8 mouse cellular contexts compared by ENCODE assay signal in genomic region chr4:16254544-16254943, GRCm38 (mm10).
A peak's percentile ranks its signal among the peaks of the same experiment; 100 is the strongest.
DNase-seq lines count a peak whose midpoint lies in the region; ATAC-seq and TF ChIP-seq lines count a peak whose summit lies in the region.

No protein-coding gene starts in this region.

- H3K9ac ChIP-seq in CH12.LX (ENCODE audit: insufficient read depth, low read depth): no peak overlapping the region
- H3K9ac ChIP-seq in embryonic facial prominence, embryonic 11.5 days (replicated peaks; ENCODE audit: low read length): no peak overlapping the region

- no peak for ATAC-seq in embryonic facial prominence, embryonic 11.5 days (replicated peaks; ENCODE audit: insufficient number of reproducible peaks, low FRiP score, low TSS enrichment, low read depth)

- H3K4me2 ChIP-seq in CH12.LX (ENCODE audit: insufficient read depth, low read depth, poor library complexity, severe bottlenecking): no peak overlapping the region
- no peak overlapping the region for H3K4me2 ChIP-seq in embryonic facial prominence, embryonic 11.5 days (ENCODE audit: low read depth, low read length)

- dilution Hi-C loops in CH12.LX (cut with MboI; ENCODE audit: extremely low pct_ligation_motif_present, extremely low pct_unique_long_range_greater_than_20kb, low sequenced_read_pairs): no loop called here

- no peaks in the 10 kb centered on the region for H3K27me3 ChIP-seq in CH12.LX (replicated peaks)
- H3K27me3 ChIP-seq in embryonic facial prominence, embryonic 11.5 days (ENCODE audit: control insufficient read depth, insufficient read depth, low read length): no peaks in the 10 kb centered on the region

- peak; percentile 39 to 79; a peak in 3 of 4 replicates for TF ChIP-seq CTCF in CH12.LX (conservative IDR thresholded peaks at IDR 0.05 in 1 of 2, IDR thresholded peaks at IDR 0.05 in 1 of 2; ENCODE audit: low read depth in 2 of 2, low read length in 2 of 2)

- in situ Hi-C loops in CH12.LX (cut with MboI; ENCODE audit: low pct_ligation_motif_present, low pct_unique_long_range_greater_than_20kb, low sequenced_read_pairs): no loop called here

- peak; percentile 91 for TF ChIP-seq RAD21 in CH12.LX (IDR thresholded peaks at IDR 0.05; ENCODE audit: low read depth, low read length)

- peak; percentile 28 for DNase-seq in adrenal gland, postnatal 14 days
- no peak for DNase-seq in adrenal gland, postnatal 4 days (ENCODE audit: low spot score in 2 of 2)
- DNase-seq in layer of hippocampus, adult 11-12 months (ENCODE audit: low spot score): peak; percentile 12
- DNase-seq in layer of hippocampus, postnatal 25 days (ENCODE audit: extremely low spot score in 1 of 2, low spot score in 1 of 2): no peak
- DNase-seq in CH12.LX (ENCODE audit: extremely low read depth): peak; percentile 44
- DNase-seq in embryonic facial prominence, embryonic 11.5 days (ENCODE audit: low spot score): peak; percentile 68
- DNase-seq in retina, embryonic 14.5 days (ENCODE audit: low spot score): peak; percentile 68
- no peak for DNase-seq in thymus, postnatal 25 days

- H3K4me3 ChIP-seq in CH12.LX (replicated peaks in 1 of 3; ENCODE audit: low read depth in 2 of 3, low read length in 2 of 3, poor library complexity in 1 of 3): no peak overlapping the region
- no peak overlapping the region for H3K4me3 ChIP-seq in embryonic facial prominence, embryonic 11.5 days (ENCODE audit: low read depth, low read length)

- no peak for TF ChIP-seq POLR2A in CH12.LX (IDR thresholded peaks at IDR 0.05; ENCODE audit: low read depth, low read length)

- H3K36me3 ChIP-seq in CH12.LX (replicated peaks in 1 of 2; ENCODE audit: control insufficient read depth in 1 of 2, insufficient read depth in 1 of 2, low read length in 1 of 2): peaks cover 0 to 12% of the 10 kb centered on the region in 2 experiments
- H3K36me3 ChIP-seq in embryonic facial prominence, embryonic 11.5 days (replicated peaks; ENCODE audit: control insufficient read depth, insufficient read depth, low read depth, low read length): no peaks in the 10 kb centered on the region

- H3K27ac ChIP-seq in CH12.LX (ENCODE audit: insufficient read depth, low read depth): no peak overlapping the region
- H3K27ac ChIP-seq in embryonic facial prominence, embryonic 11.5 days (replicated peaks; ENCODE audit: low read depth, low read length): no peak overlapping the region

- WGBS in embryonic facial prominence, embryonic 11.5 days: 20% methylated on average over 4 of the region's 4 CpGs

- H3K4me1 ChIP-seq in CH12.LX (ENCODE audit: control insufficient read depth in 1 of 2, insufficient read depth in 2 of 2): peaks cover 0 to 8% of the 10 kb centered on the region in 2 experiments; a peak in 2 of 4 replicates
- H3K4me1 ChIP-seq in embryonic facial prominence, embryonic 11.5 days (ENCODE audit: control insufficient read depth, insufficient read depth, low read length): no peaks in the 10 kb centered on the region

- no peaks in the 10 kb centered on the region for H3K79me2 ChIP-seq in CH12.LX (replicated peaks; ENCODE audit: control insufficient read depth, extremely low read depth, insufficient read depth, poor library complexity, severe bottlenecking)

- no peaks in the 10 kb centered on the region for H3K9me3 ChIP-seq in CH12.LX (replicated peaks; ENCODE audit: low read length)
- H3K9me3 ChIP-seq in embryonic facial prominence, embryonic 11.5 days (replicated peaks; ENCODE audit: control insufficient read depth, low read length): no peaks in the 10 kb centered on the region

- peak; percentile 21; the same call in 1 of the 2 replicates for TF ChIP-seq EP300 in CH12.LX (IDR thresholded peaks at IDR 0.05; ENCODE audit: low read length)

TF ChIP-seq in CH12.LX, 34 proteins besides CTCF, POLR2A, EP300 and RAD21:
- TF ChIP-seq SMC3 (IDR thresholded peaks at IDR 0.05; ENCODE audit: low read depth, low read length): peak; percentile 73
- peak; percentile 43; the same call in 1 of the 2 replicates for TF ChIP-seq SIN3A (IDR thresholded peaks at IDR 0.05; ENCODE audit: low read length)
- peak; percentile 73; the same call in 1 of the 2 replicates for TF ChIP-seq MYC (IDR thresholded peaks at IDR 0.05; ENCODE audit: low read depth, low read length)
- no peak for TF ChIP-seq ZKSCAN1 (IDR thresholded peaks at IDR 0.05; ENCODE audit: borderline replicate concordance, low read depth, low read length)
- TF ChIP-seq ELF1 (IDR thresholded peaks at IDR 0.05; ENCODE audit: low read depth, low read length): peak; percentile 30; the same call in 1 of the 2 replicates
- TF ChIP-seq E2F4 (IDR thresholded peaks at IDR 0.05; ENCODE audit: insufficient replicate concordance, low read depth, low read length): peak; percentile 70; the same call in 1 of the 2 replicates
- peak; percentile 40 for TF ChIP-seq HCFC1 (IDR thresholded peaks at IDR 0.05; ENCODE audit: low read depth, low read length)
- peak; percentile 52; the same call in 1 of the 2 replicates for TF ChIP-seq JUND (conservative IDR thresholded peaks at IDR 0.05; ENCODE audit: low read depth, low read length)
- TF ChIP-seq CHD2 (IDR thresholded peaks at IDR 0.05; ENCODE audit: low read length): no peak
- TF ChIP-seq MAX (IDR thresholded peaks at IDR 0.05; ENCODE audit: low read length): 0 out of 2 replicates have a peak, but pooled peaks have one; percentile 40
- peak; percentile 80 for TF ChIP-seq ZNF384 (IDR thresholded peaks at IDR 0.05; ENCODE audit: low read depth, low read length)
- peak; percentile 34; the same call in 1 of the 2 replicates for TF ChIP-seq ZC3H11A (IDR thresholded peaks at IDR 0.05; ENCODE audit: low read depth, low read length)
- TF ChIP-seq RCOR1 (conservative IDR thresholded peaks at IDR 0.05; ENCODE audit: low read depth, low read length): no peak
TF ChIP-seq in CH12.LX: peak in this region for 10.

Comparison
In these comparisons a context has a peak if more than half of its experiments do, and no peak if none do; other contexts are left out.
1. DNase-seq: peak in adrenal gland, postnatal 14 days (single experiment), layer of hippocampus, adult 11-12 months (single experiment), CH12.LX (single experiment), embryonic facial prominence, embryonic 11.5 days (single experiment) and retina, embryonic 14.5 days (single experiment); none in adrenal gland, postnatal 4 days (0 of 2), layer of hippocampus, postnatal 25 days (0 of 2) and thymus, postnatal 25 days (single experiment).